Mouse (Mus musculus): ENCODE results near the gene Cask. TPM values are rescaled to one million over a fixed set of nuclear protein-coding genes. Genes with fewer than 3 reads are reported as not detected.

Cask gene
- polyA plus RNA-seq, 1 experiment from 2014 or later: 5.0 TPM

- Histone ChIP-seq H3K4me3 (ENCODE audit: low read length) (no peak overlapping the region), H3K9me3 (replicated peaks; ENCODE audit: control insufficient read depth, low read length) (no peaks in the 10 kb centered on the region), H3K4me1 (ENCODE audit: control insufficient read depth, insufficient read depth, low read length) (no peaks in the 10 kb centered on the region), H3K27ac (ENCODE audit: low read length) (no peak overlapping the region), H3K27me3 (ENCODE audit: control insufficient read depth, insufficient read depth, low read length) (no peaks in the 10 kb centered on the region), H3K36me3 (ENCODE audit: control insufficient read depth, insufficient read depth) (no peaks in the 10 kb centered on the region), H3K4me2 (ENCODE audit: low read depth, low read length) (no peak overlapping the region), H3K9ac (ENCODE audit: low read length) (no peak overlapping the region)
- 64% methylated on average over 1 of the region's 1 CpGs for WGBS
- ATAC-seq (replicated peaks; ENCODE audit: extremely low read depth, insufficient read depth, low FRiP score): no peak
Measured at GRCm38 (mm10) chrX:13729835-13730480, 121.2 kb downstream of the Cask start.

GRCm38 (mm10) chrX:13725573-13726403 lies 125.4 kb downstream of the Cask start:
- ATAC-seq (replicated peaks; ENCODE audit: extremely low read depth, insufficient read depth, low FRiP score): no peak
- H3K9ac ChIP-seq (ENCODE audit: low read length): no peak overlapping the region
- H3K4me2 ChIP-seq (ENCODE audit: low read depth, low read length): no peak overlapping the region
- 67% methylated on average over 8 of the region's 8 CpGs for WGBS
- no peak overlapping the region for H3K4me3 ChIP-seq (ENCODE audit: low read length)
- no peaks in the 10 kb centered on the region for H3K9me3 ChIP-seq (replicated peaks; ENCODE audit: control insufficient read depth, low read length)
- no peaks in the 10 kb centered on the region for H3K27me3 ChIP-seq (ENCODE audit: control insufficient read depth, insufficient read depth, low read length)
- H3K4me1 ChIP-seq (ENCODE audit: control insufficient read depth, insufficient read depth, low read length): no peaks in the 10 kb centered on the region
- H3K27ac ChIP-seq (ENCODE audit: low read length): no peak overlapping the region
- H3K36me3 ChIP-seq (ENCODE audit: control insufficient read depth, insufficient read depth): no peaks in the 10 kb centered on the region

GRCm38 (mm10) chrX:13720296-13720829 lies 130.8 kb downstream of the Cask start:
- no peaks in the 10 kb centered on the region for H3K36me3 ChIP-seq (ENCODE audit: control insufficient read depth, insufficient read depth)
- no peak overlapping the region for H3K4me2 ChIP-seq (ENCODE audit: low read depth, low read length)
- no peak overlapping the region for H3K4me3 ChIP-seq (ENCODE audit: low read length)
- no peak overlapping the region for H3K9ac ChIP-seq (ENCODE audit: low read length)
- H3K27me3 ChIP-seq (ENCODE audit: control insufficient read depth, insufficient read depth, low read length): no peaks in the 10 kb centered on the region
- no peak overlapping the region for H3K27ac ChIP-seq (ENCODE audit: low read length)
- WGBS: 34% methylated on average over 7 of the region's 7 CpGs
- H3K9me3 ChIP-seq (replicated peaks; ENCODE audit: control insufficient read depth, low read length): no peaks in the 10 kb centered on the region
- ATAC-seq (replicated peaks; ENCODE audit: extremely low read depth, insufficient read depth, low FRiP score): no peak
- H3K4me1 ChIP-seq (ENCODE audit: control insufficient read depth, insufficient read depth, low read length): no peaks in the 10 kb centered on the region

- Histone ChIP-seq H3K4me1 (ENCODE audit: control insufficient read depth, insufficient read depth, low read length) (no peaks in the 10 kb centered on the region), H3K27ac (ENCODE audit: low read length) (no peak overlapping the region), H3K36me3 (ENCODE audit: control insufficient read depth, insufficient read depth) (0 out of 2 replicates have a peak, but pooled peaks cover 2% of the 10 kb centered on the region), H3K27me3 (ENCODE audit: control insufficient read depth, insufficient read depth, low read length) (no peaks in the 10 kb centered on the region), H3K4me2 (ENCODE audit: low read depth, low read length) (no peak overlapping the region), H3K9me3 (replicated peaks; ENCODE audit: control insufficient read depth, low read length) (no peaks in the 10 kb centered on the region), H3K4me3 (ENCODE audit: low read length) (no peak overlapping the region), H3K9ac (ENCODE audit: low read length) (no peak overlapping the region)
- WGBS: 64% methylated on average over 1 of the region's 1 CpGs
- no peak for ATAC-seq (replicated peaks; ENCODE audit: extremely low read depth, insufficient read depth, low FRiP score)
Measured at GRCm38 (mm10) chrX:13718283-13718682, 132.9 kb downstream of the Cask start.

GRCm38 (mm10) chrX:13716796-13717569 lies 134.2 kb downstream of the Cask start:
- Histone ChIP-seq H3K4me1 (ENCODE audit: control insufficient read depth, insufficient read depth, low read length) (no peaks in the 10 kb centered on the region), H3K27ac (ENCODE audit: low read length) (no peak overlapping the region), H3K9me3 (replicated peaks; ENCODE audit: control insufficient read depth, low read length) (no peaks in the 10 kb centered on the region), H3K4me2 (ENCODE audit: low read depth, low read length) (no peak overlapping the region), H3K36me3 (ENCODE audit: control insufficient read depth, insufficient read depth) (0 out of 2 replicates have a peak, but pooled peaks cover 2% of the 10 kb centered on the region), H3K9ac (ENCODE audit: low read length) (no peak overlapping the region), H3K27me3 (ENCODE audit: control insufficient read depth, insufficient read depth, low read length) (no peaks in the 10 kb centered on the region), H3K4me3 (ENCODE audit: low read length) (no peak overlapping the region)
- 66% methylated on average over 4 of the region's 4 CpGs for WGBS
- no peak for ATAC-seq (replicated peaks; ENCODE audit: extremely low read depth, insufficient read depth, low FRiP score)

- Histone ChIP-seq H3K27ac (ENCODE audit: low read length) (no peak overlapping the region), H3K9ac (ENCODE audit: low read length) (no peak overlapping the region), H3K4me2 (ENCODE audit: low read depth, low read length) (no peak overlapping the region), H3K27me3 (ENCODE audit: control insufficient read depth, insufficient read depth, low read length) (no peaks in the 10 kb centered on the region), H3K4me3 (ENCODE audit: low read length) (no peak overlapping the region), H3K9me3 (replicated peaks; ENCODE audit: control insufficient read depth, low read length) (no peaks in the 10 kb centered on the region), H3K36me3 (ENCODE audit: control insufficient read depth, insufficient read depth) (0 out of 2 replicates have a peak, but pooled peaks cover 2% of the 10 kb centered on the region), H3K4me1 (ENCODE audit: control insufficient read depth, insufficient read depth, low read length) (no peaks in the 10 kb centered on the region)
- ATAC-seq (replicated peaks; ENCODE audit: extremely low read depth, insufficient read depth, low FRiP score): no peak
- WGBS: 37% methylated on average over 2 of the region's 2 CpGs
Measured at GRCm38 (mm10) chrX:13710174-13710573, 141.0 kb downstream of the Cask start.

- no peaks in the 10 kb centered on the region for H3K4me1 ChIP-seq (ENCODE audit: control insufficient read depth, insufficient read depth, low read length)
- H3K4me2 ChIP-seq (ENCODE audit: low read depth, low read length): no peak overlapping the region
- no peaks in the 10 kb centered on the region for H3K27me3 ChIP-seq (ENCODE audit: control insufficient read depth, insufficient read depth, low read length)
- no peak; the same call in 1 of the 2 replicates for ATAC-seq (replicated peaks; ENCODE audit: extremely low read depth, insufficient read depth, low FRiP score)
- no peak overlapping the region for H3K9ac ChIP-seq (ENCODE audit: low read length)
- no peak overlapping the region for H3K27ac ChIP-seq (ENCODE audit: low read length)
- H3K4me3 ChIP-seq (ENCODE audit: low read length): no peak overlapping the region
- H3K9me3 ChIP-seq (replicated peaks; ENCODE audit: control insufficient read depth, low read length): no peaks in the 10 kb centered on the region
- H3K36me3 ChIP-seq (ENCODE audit: control insufficient read depth, insufficient read depth): no peaks in the 10 kb centered on the region
- 30% methylated on average over 2 of the region's 2 CpGs for WGBS
Measured at GRCm38 (mm10) chrX:13705051-13705450, 146.1 kb downstream of the Cask start.

- H3K36me3 ChIP-seq (ENCODE audit: control insufficient read depth, insufficient read depth): no peaks in the 10 kb centered on the region
- ATAC-seq (replicated peaks; ENCODE audit: extremely low read depth, insufficient read depth, low FRiP score): no peak
- H3K9me3 ChIP-seq (replicated peaks; ENCODE audit: control insufficient read depth, low read length): no peaks in the 10 kb centered on the region
- 52% methylated on average over 3 of the region's 3 CpGs for WGBS
- no peak overlapping the region for H3K27ac ChIP-seq (ENCODE audit: low read length)
- no peak overlapping the region for H3K4me2 ChIP-seq (ENCODE audit: low read depth, low read length)
- H3K9ac ChIP-seq (ENCODE audit: low read length): no peak overlapping the region
- H3K4me3 ChIP-seq (ENCODE audit: low read length): no peak overlapping the region
- no peaks in the 10 kb centered on the region for H3K27me3 ChIP-seq (ENCODE audit: control insufficient read depth, insufficient read depth, low read length)
- no peaks in the 10 kb centered on the region for H3K4me1 ChIP-seq (ENCODE audit: control insufficient read depth, insufficient read depth, low read length)
Measured at GRCm38 (mm10) chrX:13700681-13701080, 150.5 kb downstream of the Cask start.
